Mouse (Mus musculus): ENCODE results near the gene Smarce1. TPM values are rescaled to one million over a fixed set of nuclear protein-coding genes. Genes with fewer than 3 reads are reported as not detected.

Smarce1 gene
- polyA plus RNA-seq, 1 experiment from 2014 or later = 203 TPM

Other genes with a start within 250 kb of the Smarce1 start
- gene Gjd3, start 248.0 kb downstream of the Smarce1 start, polyA plus RNA-seq (2014; fragmentation: Nextera tagmentation; extraction: Ambion mirVana) = 0.23 TPM in 1 of 2 replicates, not detected in the other
- 446 and 476 TPM in 2 replicates for gene Top2a, start 206.8 kb downstream of the Smarce1 start, polyA plus RNA-seq (2014; fragmentation: Nextera tagmentation; extraction: Ambion mirVana)
- 246 and 252 TPM in 2 replicates for gene Igfbp4, start 189.8 kb downstream of the Smarce1 start, polyA plus RNA-seq (2014; fragmentation: Nextera tagmentation; extraction: Ambion mirVana)
- 0.27 and 0.65 TPM in 2 replicates for gene Tns4, start 141.7 kb downstream of the Smarce1 start, polyA plus RNA-seq (2014; fragmentation: Nextera tagmentation; extraction: Ambion mirVana)
- 0.31 TPM in 1 of 2 replicates, not detected in the other for gene Ccr7, start 75.9 kb downstream of the Smarce1 start, polyA plus RNA-seq (2014; fragmentation: Nextera tagmentation; extraction: Ambion mirVana)
- gene Krt222, start 13.1 kb upstream of the Smarce1 start, polyA plus RNA-seq (2014; fragmentation: Nextera tagmentation; extraction: Ambion mirVana) = 0.29 and 0.59 TPM in 2 replicates
- not detected in 2 replicates for gene Krt24, start 54.2 kb upstream of the Smarce1 start, polyA plus RNA-seq (2014; fragmentation: Nextera tagmentation; extraction: Ambion mirVana)
- not detected in 2 replicates for gene Krt25, start 91.9 kb upstream of the Smarce1 start, polyA plus RNA-seq (2014; fragmentation: Nextera tagmentation; extraction: Ambion mirVana)
- not detected in 2 replicates for gene Krt26, start 106.9 kb upstream of the Smarce1 start, polyA plus RNA-seq (2014; fragmentation: Nextera tagmentation; extraction: Ambion mirVana)
- gene Krt27, start 120.1 kb upstream of the Smarce1 start, polyA plus RNA-seq (2014; fragmentation: Nextera tagmentation; extraction: Ambion mirVana) = not detected in 2 replicates
- gene Krt28, start 143.9 kb upstream of the Smarce1 start, polyA plus RNA-seq (2014; fragmentation: Nextera tagmentation; extraction: Ambion mirVana) = 0.32 and 0.45 TPM in 2 replicates
- 26.8 and 28.3 TPM in 2 replicates for gene Krt10, start 158.3 kb upstream of the Smarce1 start, polyA plus RNA-seq (2014; fragmentation: Nextera tagmentation; extraction: Ambion mirVana)
- 0.09 TPM in 1 of 2 replicates, not detected in the other for gene Krt12, start 191.2 kb upstream of the Smarce1 start, polyA plus RNA-seq (2014; fragmentation: Nextera tagmentation; extraction: Ambion mirVana)
- gene Krt20, start 207.1 kb upstream of the Smarce1 start, polyA plus RNA-seq (2014; fragmentation: Nextera tagmentation; extraction: Ambion mirVana) = 0.51 and 0.59 TPM in 2 replicates

All from forebrain, embryonic 11.5 days (tissue).